Mouse (Mus musculus) liver, embryonic 14 days (tissue): ENCODE data around the gene Gm28635. TPM values are rescaled to one million over a fixed set of nuclear protein-coding genes. Genes with fewer than 3 reads are reported as not detected.

Source experiments
- polyA plus RNA-seq: library from polyadenylated mRNA; depleted of rRNA; stranded (reverse); fragments of >200 nt; gene quantifications from 2 replicates; pipeline ENCODE4 v1.2.3, GENCODE M21; 2012; rRNA removed

Gene Gm28635
- not detected in 2 replicates for polyA plus RNA-seq

DNA sequence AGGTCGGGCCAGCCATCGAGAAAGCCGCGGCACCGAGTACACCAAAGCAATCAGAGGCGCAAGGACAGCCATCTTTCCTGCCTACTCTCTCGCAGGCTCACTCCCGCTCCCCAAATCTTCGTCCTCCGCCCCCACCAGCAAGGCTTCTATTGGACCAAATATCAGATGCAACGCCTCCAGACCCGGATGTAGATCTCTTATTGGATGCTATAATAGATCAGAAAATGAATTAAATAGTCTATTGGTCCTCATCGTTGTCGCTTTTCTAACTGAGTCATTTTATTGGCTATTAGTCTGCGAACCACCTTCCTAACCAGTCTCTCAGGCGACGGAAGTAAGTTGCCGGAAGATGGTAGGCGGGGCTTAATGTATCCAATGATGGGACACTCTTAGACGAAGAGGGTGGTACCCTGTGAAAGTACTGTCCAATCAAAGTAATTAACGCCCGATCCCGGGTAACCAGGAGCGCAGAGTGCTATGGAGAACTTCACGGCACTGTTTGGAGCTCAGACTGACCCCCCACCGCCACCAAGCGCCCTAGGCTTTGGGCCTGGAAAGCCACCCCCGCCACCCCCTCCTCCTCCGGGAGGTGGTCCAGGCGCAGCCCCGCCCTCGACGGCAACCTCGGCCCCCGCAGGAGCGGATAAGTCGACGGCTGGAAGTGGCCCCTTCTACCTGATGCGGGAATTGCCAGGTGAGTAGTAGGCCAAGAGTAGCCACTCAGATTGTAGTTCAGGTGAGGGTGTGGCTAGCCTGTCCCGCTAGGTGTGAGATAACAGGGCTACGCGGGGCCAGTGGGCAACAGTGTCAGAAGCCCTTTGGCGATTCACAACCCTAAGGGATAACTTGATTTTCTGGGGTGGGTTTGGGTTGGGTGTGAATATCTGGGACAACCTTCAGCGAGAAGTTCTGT is at the start of gene Gm28635, which contains the start of gene Med19:
TSS of gene Gm28635 (minus strand) at position 74 of the 913 bp plus-strand sequence.
TSS of gene Med19 (plus strand) at position 435 of the 913 bp plus-strand sequence.

DNA sequence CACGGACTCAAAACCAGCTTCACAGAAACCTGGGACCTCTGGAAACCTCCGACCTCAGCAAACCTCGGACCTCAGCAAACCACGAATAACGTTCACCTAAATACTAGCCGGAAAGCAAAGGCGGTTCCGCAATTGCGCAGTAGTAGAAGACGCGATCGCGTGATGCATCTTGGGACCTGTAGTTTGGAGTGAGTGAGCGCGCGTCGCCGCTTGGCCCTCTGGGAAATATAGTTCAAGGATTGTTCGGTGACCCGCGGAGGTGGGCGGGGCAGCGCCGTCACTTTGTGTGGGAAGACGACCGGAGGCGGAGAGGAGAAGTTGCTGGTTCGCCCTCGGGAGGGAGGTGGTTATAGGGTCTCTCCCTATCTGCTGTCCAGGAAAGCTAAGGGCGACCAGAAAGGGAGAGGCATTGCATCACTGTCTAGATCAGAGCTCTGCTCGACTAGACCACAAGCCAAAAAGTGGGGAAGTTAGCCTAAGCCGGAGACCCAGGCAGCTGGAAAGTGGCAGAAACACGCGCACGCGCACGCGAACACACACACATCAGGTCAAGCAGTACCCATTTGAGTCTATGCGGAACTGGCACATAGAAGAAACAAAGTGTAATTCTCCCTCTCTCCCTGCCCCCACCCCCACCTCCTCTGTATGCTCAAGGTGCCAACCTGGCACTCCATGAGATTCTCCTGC is 49.5 kb upstream of the Gm28635 start, which contains the start of gene Clp1:
TSS of gene Clp1 (minus strand) at position 179 of the 687 bp plus-strand sequence.

DNA sequence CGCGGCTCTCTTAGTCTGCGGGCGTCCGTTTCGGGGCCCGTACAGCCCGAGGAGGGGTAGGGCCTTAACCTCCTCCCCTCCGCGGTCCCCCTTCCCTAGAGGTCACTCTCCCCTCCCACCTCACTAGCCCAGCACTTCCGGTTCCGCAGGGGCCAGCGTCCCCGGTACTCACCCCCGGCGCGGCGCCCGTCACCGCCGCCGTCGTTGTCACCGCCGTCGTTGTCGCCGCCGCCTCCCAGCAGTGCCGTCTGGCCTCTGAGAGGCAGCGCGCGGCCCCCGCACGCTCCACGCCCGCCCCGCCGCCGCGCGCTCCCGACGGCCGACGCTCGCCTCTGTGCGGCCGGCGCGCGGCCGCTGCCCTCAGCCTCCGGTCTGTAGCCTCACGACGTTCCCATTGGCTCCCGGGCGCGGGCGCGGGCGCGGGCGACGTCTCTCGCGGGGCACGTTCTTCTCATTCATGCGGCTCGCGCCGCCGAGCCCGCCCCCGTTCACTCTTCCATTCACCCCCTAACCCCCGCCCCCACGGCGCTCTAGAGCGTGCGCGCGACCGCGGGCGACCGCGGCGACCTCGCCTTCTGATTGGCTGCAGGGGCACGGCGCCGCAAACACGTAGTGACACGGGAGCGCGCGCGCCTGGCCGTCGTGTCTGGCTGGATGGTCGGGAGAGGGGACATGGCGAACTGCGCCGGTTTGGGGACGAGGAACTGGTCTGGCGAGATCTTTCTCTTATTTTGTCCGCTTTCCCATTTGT is 37.1 kb upstream of the Gm28635 start, which contains the start of gene Zdhhc5:
TSS of gene Zdhhc5 (minus strand) at position 370 of the 751 bp plus-strand sequence.

DNA sequence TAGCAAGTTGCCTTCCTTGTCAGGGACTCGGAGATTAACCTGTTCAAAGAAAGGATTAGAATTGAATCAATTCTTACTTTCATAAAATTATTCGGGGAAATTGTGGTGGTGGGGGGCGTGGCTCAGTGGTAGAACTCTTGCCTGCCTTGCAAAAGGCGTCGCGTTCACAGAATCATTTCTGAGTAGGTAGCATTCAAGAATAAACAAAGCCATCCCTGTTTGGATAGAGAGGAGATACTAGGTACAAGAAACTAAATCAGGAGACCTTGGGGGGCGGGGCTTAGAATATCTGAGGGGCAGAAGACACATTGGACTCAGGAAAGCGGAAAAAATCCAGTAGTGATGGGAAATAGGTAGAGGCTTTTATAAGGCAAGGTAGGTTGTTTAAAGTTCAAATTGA is 1.2 kb upstream of the Gm28635 start, which contains the start of gene Tmx2:
TSS of gene Tmx2 (minus strand) at position 125 of the 400 bp plus-strand sequence.

DNA sequence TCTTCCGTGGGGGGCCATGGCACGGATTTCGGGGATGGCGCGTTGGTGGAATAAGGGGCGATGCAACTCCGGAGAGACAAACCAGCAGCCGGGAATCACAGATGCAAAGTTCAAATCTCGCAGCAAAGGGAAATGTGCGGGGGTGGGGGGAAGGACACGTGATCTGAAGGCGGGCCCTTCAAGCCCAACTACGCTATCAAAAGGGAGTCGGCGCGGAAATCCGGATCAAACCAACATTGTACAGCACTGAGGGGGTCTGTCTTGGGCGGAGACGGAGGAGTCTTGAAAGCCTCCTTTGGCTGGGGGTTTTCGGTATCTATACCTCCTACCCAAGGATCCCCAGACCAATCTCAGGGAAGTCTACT is 7.3 kb downstream of the Gm28635 start, which contains the start of gene Selenoh:
TSS of gene Selenoh (minus strand) at position 202 of the 365 bp plus-strand sequence.

DNA sequence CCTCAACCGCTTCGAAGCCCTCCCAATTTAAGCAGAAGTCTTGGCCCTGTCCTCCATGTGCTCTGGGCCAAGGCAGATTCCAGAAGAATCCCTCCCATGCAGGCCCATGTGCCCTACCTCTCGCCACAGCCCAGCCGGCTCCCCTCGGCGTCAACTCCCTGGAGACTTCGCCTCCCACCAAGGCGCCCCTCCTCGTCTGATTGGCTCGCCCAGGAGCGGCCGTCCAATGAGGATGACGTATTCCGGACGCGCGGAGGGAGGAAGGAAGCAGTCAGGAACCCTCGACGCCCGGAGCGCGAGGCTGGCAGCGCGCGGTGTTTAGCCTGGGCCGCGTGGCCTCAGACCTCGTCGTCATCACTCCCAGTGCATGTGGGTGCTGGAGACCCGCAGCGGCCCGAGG is 19.0 kb downstream of the Gm28635 start, which contains the start of gene Btbd18:
TSS of gene Btbd18 (plus strand) at position 274 of the 400 bp plus-strand sequence.

DNA sequence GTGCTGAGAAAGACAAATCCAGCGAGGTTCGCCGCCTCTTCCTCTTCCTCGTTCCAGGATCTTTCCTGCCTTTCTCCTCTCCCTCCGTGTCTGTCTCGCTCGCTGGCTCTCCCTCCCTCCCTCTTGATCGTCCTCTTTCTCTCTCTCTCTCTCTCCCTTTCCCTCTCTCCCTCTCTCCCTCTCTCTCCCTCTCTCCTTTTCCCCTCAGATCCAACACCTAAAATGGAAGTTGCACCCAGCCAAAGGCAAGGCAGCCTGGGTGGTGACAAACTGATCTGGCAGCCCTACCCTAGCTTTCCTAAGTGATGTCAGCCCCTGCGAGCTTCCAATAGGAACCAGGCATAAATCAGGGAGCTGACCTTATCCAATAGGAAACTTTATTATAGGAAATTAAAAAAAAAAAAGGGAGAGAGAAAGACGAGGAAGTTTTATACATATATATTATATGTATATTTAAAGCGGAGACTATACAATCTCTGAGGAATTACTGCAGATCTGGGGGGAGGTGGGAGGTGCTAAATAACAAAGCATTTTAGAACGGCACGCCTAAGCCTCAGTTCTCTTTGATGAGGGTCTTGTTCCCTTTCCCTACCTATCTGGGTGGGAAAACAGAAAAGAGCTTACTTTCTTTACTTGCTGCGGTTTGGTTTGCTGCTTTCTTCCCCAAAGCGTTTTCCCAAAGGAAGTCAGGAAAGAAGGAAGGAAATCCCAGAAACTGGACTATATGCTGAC is 27.2 kb downstream of the Gm28635 start, which contains the start of gene Ctnnd1:
TSS of gene Ctnnd1 (minus strand) at position 302 of the 732 bp plus-strand sequence.

Other genes starting within 250 kb of the Gm28635 start
- gene Tfpi, start 201.3 kb downstream of the Gm28635 start, polyA plus RNA-seq, result 12.1 and 12.2 TPM in 2 replicates
- gene Ctnnd1, start 27.3 kb downstream of the Gm28635 start, polyA plus RNA-seq, result 17.6 and 18.0 TPM in 2 replicates
- 0.01 TPM in 1 of 2 replicates, not detected in the other for gene Btbd18, start 19.0 kb downstream of the Gm28635 start, polyA plus RNA-seq
- gene Selenoh, start 7.3 kb downstream of the Gm28635 start, polyA plus RNA-seq, result 82.1 and 90.7 TPM in 2 replicates
- gene Med19, start 361 bp upstream of the Gm28635 start, polyA plus RNA-seq, result 13.3 and 14.8 TPM in 2 replicates
- 22.9 and 29.3 TPM in 2 replicates for gene Tmx2, start 1.1 kb upstream of the Gm28635 start, polyA plus RNA-seq
- gene Zdhhc5, start 37.1 kb upstream of the Gm28635 start, polyA plus RNA-seq, result 15.8 and 19.0 TPM in 2 replicates
- 26.3 and 32.3 TPM in 2 replicates for gene Clp1, start 49.3 kb upstream of the Gm28635 start, polyA plus RNA-seq
- gene Ypel4, start 56.0 kb upstream of the Gm28635 start, polyA plus RNA-seq, result 120 and 145 TPM in 2 replicates
- 1.9 and 2.2 TPM in 2 replicates for gene Gm19426, start 65.6 kb upstream of the Gm28635 start, polyA plus RNA-seq
- gene Serping1, start 97.4 kb upstream of the Gm28635 start, polyA plus RNA-seq, result 26.7 and 32.2 TPM in 2 replicates
- 288 and 372 TPM in 2 replicates for gene Ube2l6, start 120.8 kb upstream of the Gm28635 start, polyA plus RNA-seq
- 0.24 and 0.31 TPM in 2 replicates for gene Smtnl1, start 144.6 kb upstream of the Gm28635 start, polyA plus RNA-seq
- gene Timm10, start 149.0 kb upstream of the Gm28635 start, polyA plus RNA-seq, result 49.6 and 50.0 TPM in 2 replicates
- 118 and 156 TPM in 2 replicates for gene Slc43a1, start 160.8 kb upstream of the Gm28635 start, polyA plus RNA-seq
- 0.03 and 0.10 TPM in 2 replicates for gene Rtn4rl2, start 208.7 kb upstream of the Gm28635 start, polyA plus RNA-seq